Mouse (Mus musculus) heart, embryonic 12.5 days (tissue): ENCODE measurements around the gene Cd83. TPM values are rescaled to one million over a fixed set of nuclear protein-coding genes. Genes with fewer than 3 reads are reported as not detected.

Source experiments
- ATAC-seq: fragments of 200-750 bp; cut with Nextera tagmentation; 2 replicates; pipeline ENCODE4 v1.8.0; 2017; ENCODE audit warnings: moderate TSS enrichment, moderate library complexity; ENCODE audit not compliant: insufficient number of reproducible peaks, low FRiP score
- H3K27ac ChIP-seq: fragments of 300-500 bp; sonication (generic); 2 replicates; pipeline ENCODE4 v1.5.1; 2016; ENCODE audit warnings: mild to moderate bottlenecking, moderate library complexity; ENCODE audit not compliant: poor library complexity, severe bottlenecking
- H3K27me3 ChIP-seq: fragments of 300-500 bp; sonication (generic); replicated peaks from 2 replicates; pipeline ENCODE4 v1.6.1; 2016; ENCODE audit warnings: mild to moderate bottlenecking, moderate library complexity
- H3K36me3 ChIP-seq: fragments of 300-500 bp; sonication (generic); 2 replicates; pipeline ENCODE4 v1.6.1; 2016; ENCODE audit warnings: mild to moderate bottlenecking, moderate library complexity
- H3K4me1 ChIP-seq: fragments of 300-500 bp; sonication (generic); replicated peaks from 2 replicates; pipeline ENCODE4 v1.6.1; 2016; ENCODE audit warnings: mild to moderate bottlenecking
- H3K4me2 ChIP-seq: fragments of 300-500 bp; sonication (generic); 2 replicates; pipeline ENCODE4 v1.6.1; 2016; ENCODE audit warnings: mild to moderate bottlenecking, moderate library complexity
- H3K4me3 ChIP-seq: fragments of 300-500 bp; sonication (generic); 2 replicates; pipeline ENCODE4 v1.5.1; 2016; ENCODE audit warnings: mild to moderate bottlenecking
- H3K9ac ChIP-seq: fragments of 300-500 bp; sonication (generic); 2 replicates; pipeline ENCODE4 v1.6.1; 2016; ENCODE audit warnings: mild to moderate bottlenecking, moderate library complexity
- H3K9me3 ChIP-seq: fragments of 300-500 bp; sonication (generic); replicated peaks from 2 replicates; pipeline ENCODE4 v1.6.1; 2016; ENCODE audit warnings: mild to moderate bottlenecking, moderate library complexity
- WGBS: fragments of 180-500 bp; shearing (Covaris S2); methylation state at CpG from one replicate; pipeline ENCODE4 v1.1.7; 2016; 5-methylcytosine and 5-hydroxymethylcytosine counted together
- polyA plus RNA-seq: library from polyadenylated mRNA; unstranded; fragments of >200 nt; fragmentation: Nextera tagmentation; extraction: Ambion mirVana; gene quantifications from 2 replicates; pipeline ENCODE4 v1.2.1, GENCODE M21; 2016

Gene Cd83
- polyA plus RNA-seq, 1 experiment from 2014 or later, result 1.4 TPM

DNA sequence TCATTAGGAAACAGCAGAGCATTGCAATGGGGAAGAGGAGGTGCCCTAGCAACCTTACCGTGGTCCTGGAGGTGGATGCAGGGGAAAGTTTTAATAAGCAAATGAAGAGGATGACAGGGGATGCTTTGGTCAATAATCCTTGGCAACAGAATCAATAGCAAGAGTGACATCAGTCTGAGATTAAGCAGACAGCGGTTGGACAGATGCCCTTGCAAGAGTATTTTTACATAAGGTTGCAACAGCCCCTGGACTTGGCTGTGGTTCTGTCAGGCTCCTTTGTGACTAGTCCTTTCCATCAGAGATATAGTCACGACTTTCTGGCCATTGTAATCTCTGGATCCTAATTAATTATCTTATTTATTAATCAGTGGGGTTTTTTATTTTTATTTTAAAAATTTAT, 32.9 kb downstream of the Cd83 start:
- Histone ChIP-seq H3K9ac (no peak overlapping the region), H3K9me3 (peaks cover 5% of the 10 kb centered on the region; the same call in 1 of the 2 replicates), H3K27me3 (no peaks in the 10 kb centered on the region), H3K4me3 (no peak overlapping the region), H3K4me1 (no peaks in the 10 kb centered on the region), H3K27ac (no peak overlapping the region), H3K36me3 (no peaks in the 10 kb centered on the region), H3K4me2 (no peak overlapping the region)
- 74% methylated on average over 3 of the region's 3 CpGs for WGBS
- ATAC-seq, result no peak

DNA sequence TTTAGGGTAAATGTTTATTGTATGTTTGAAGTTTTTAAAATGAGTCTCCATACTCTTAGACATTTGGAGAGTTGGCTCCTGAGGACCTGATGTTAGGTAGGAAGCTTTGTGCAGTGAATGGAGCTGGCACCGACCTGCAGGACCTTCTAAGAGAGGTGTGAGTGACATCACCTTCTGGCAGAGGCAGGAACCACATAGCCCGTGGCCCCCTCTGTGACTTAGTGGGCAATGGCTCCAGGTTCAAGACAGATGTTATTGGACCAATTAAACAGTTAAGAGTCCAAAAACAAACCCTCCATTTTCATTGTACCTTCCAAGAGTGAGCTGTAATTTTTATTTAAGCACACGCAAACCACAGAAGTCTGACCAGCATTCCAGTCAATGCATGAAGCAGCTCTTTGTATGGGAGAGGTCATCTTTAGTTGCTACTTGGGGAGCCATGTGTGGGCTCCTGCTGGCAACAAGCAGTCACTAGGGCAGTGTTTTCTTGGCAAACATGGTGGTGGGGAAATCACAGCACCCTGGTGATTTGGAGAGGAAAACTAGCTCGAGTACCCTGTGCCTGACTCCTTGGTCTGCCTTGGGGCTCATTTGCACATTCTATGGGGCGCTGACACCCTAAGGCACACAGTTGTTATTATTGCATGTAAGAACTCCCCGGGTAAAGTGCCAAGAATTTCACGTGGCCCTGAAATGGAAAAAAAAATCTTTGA, 33.9 kb downstream of the Cd83 start:
- H3K36me3 ChIP-seq, result no peaks in the 10 kb centered on the region
- H3K4me1 ChIP-seq, result no peaks in the 10 kb centered on the region
- H3K9ac ChIP-seq, result no peak overlapping the region
- H3K27ac ChIP-seq, result no peak overlapping the region
- ATAC-seq, result no peak
- peaks cover 5% of the 10 kb centered on the region; the same call in 1 of the 2 replicates for H3K9me3 ChIP-seq
- no peak overlapping the region for H3K4me3 ChIP-seq
- H3K27me3 ChIP-seq, result no peaks in the 10 kb centered on the region
- 65% methylated on average over 7 of the region's 7 CpGs for WGBS
- H3K4me2 ChIP-seq, result no peak overlapping the region

DNA sequence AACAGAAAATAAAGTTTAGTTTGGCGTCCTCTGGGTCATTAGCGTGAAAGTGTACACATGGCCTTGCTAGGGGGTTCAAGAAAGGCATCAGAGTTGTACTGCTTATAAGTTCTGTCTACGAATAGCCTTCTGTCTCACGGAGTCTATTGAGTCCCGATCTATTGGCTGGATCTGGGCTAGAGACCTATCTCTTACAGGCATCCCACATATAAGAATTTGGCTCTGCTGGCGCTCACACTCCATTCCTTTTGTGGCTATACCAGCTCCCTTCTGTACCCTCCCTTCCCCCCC, 34.4 kb downstream of the Cd83 start:
- peaks cover 5% of the 10 kb centered on the region; the same call in 1 of the 2 replicates for H3K9me3 ChIP-seq
- no peaks in the 10 kb centered on the region for H3K27me3 ChIP-seq
- no peaks in the 10 kb centered on the region for H3K4me1 ChIP-seq
- no peaks in the 10 kb centered on the region for H3K36me3 ChIP-seq
- H3K4me2 ChIP-seq, result no peak overlapping the region
- ATAC-seq, result no peak
- H3K4me3 ChIP-seq, result no peak overlapping the region
- H3K27ac ChIP-seq, result no peak overlapping the region
- H3K9ac ChIP-seq, result no peak overlapping the region
- 83% methylated on average over 6 of the region's 6 CpGs for WGBS

DNA sequence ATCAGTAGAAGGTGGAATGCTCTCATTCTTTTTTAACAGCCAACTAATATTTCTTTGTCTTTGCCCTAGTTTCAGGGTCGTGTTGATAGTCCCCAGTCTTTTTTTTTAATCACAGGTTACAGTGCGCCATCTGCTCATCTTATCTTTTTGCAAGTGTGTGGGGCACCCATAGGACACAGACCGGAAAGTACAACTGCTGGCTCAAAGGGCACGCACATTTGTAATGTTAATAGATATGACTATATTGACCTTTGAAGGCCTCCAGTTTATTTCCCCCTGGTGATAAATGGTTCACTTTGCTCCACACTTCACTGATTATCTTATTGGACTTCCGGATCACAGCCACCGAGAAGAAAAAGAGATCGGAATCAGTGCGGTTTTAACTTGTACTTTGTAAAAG, 35.5 kb downstream of the Cd83 start:
- no peak for ATAC-seq
- Histone ChIP-seq H3K27ac (no peak overlapping the region), H3K4me1 (no peaks in the 10 kb centered on the region), H3K4me3 (no peak overlapping the region), H3K9me3 (peaks cover 5% of the 10 kb centered on the region; the same call in 1 of the 2 replicates), H3K27me3 (no peaks in the 10 kb centered on the region), H3K36me3 (no peaks in the 10 kb centered on the region), H3K9ac (no peak overlapping the region), H3K4me2 (no peak overlapping the region)
- WGBS, result 82% methylated on average over 8 of the region's 8 CpGs

DNA sequence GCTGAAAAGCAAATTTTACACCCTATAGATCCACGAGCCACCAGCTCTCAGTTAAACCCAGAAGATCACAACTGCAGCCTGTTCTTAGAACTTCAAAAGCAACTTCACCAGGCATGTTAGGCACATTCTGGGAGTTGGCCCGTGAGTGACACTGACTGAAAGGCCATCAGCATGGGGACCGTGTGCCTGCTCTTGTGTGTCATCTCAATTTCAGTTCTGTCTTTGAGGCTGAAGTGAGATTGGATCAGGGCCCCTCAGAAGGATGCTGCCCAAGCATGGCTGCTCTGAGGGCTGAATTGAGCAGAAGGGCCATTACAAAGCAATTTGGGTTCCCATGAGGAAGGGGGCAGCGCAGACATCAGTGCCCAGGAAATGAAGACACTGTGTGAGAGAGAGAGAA, 37.7 kb downstream of the Cd83 start:
- Histone ChIP-seq H3K4me1 (no peaks in the 10 kb centered on the region), H3K9ac (no peak overlapping the region), H3K27me3 (no peaks in the 10 kb centered on the region), H3K4me3 (no peak overlapping the region), H3K36me3 (no peaks in the 10 kb centered on the region), H3K9me3 (no peaks in the 10 kb centered on the region), H3K4me2 (no peak overlapping the region), H3K27ac (no peak overlapping the region)
- WGBS, result 75% methylated on average over 4 of the region's 4 CpGs
- ATAC-seq, result no peak

DNA sequence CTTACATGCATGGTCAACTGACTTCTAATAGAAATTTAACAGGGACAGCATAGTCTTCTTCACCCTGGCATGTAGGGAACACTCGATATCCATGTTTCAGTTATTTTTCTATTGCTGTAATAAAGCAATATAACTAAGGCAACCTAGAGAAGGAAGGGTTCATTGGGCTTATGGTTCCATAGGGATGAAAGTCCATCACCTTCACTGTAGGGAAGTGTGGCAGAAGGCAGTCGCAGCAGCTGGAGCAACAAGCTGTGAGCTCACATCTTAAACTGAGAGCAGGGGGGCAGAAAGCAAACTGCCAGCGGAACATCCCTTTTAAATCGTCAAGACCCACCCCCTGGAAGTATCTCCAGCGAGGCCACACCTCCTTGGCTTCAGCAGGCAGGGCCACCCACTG, 44.1 kb downstream of the Cd83 start:
- H3K27ac ChIP-seq, result no peak overlapping the region
- H3K4me2 ChIP-seq, result no peak overlapping the region
- H3K4me1 ChIP-seq, result no peaks in the 10 kb centered on the region
- ATAC-seq, result no peak
- H3K9me3 ChIP-seq, result no peaks in the 10 kb centered on the region
- H3K9ac ChIP-seq, result no peak overlapping the region
- no peak overlapping the region for H3K4me3 ChIP-seq
- 59% methylated on average over 5 of the region's 5 CpGs for whole genome bisulfite sequencing
- H3K36me3 ChIP-seq, result no peaks in the 10 kb centered on the region
- H3K27me3 ChIP-seq, result no peaks in the 10 kb centered on the region

DNA sequence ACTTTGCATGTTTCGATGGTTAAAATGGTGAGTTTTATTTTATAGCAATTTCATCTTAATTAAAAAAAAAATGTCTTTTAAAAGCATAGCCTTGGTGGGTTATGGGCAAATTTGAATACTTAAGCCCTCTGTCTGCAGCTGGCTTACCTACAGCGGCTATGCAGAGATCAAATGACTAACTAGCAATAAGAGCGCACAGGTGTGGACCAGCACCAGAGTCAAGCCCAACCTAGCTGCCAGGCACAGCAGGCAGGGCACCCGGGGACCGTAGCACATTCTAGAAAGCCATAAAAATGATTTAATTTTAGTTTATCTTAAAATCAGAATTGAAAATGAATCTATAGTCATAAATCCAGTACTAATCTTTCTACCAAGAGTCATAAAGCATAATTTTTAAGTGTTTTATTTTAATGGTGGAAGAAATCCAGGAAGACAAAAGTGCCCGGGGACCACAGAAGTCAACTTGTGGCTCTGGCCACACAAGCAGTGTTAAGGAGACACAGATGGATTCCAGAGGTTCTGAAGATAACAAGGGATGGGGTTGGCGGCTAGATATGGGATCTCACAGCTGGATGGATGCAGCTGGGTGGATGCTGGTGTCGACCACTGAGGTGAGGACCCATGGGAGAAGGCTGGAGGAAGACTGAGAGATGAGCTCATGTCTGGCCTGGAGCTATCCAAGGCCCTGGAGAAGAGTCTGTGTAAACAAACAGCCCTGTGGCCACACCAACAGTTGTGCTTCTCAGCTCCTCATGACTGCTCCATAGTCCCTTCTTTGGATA, 46.5 kb downstream of the Cd83 start:
- H3K27ac ChIP-seq, result no peak overlapping the region
- H3K4me3 ChIP-seq, result no peak overlapping the region
- no peak overlapping the region for H3K4me2 ChIP-seq
- H3K9ac ChIP-seq, result no peak overlapping the region
- no peaks in the 10 kb centered on the region for H3K9me3 ChIP-seq
- no peaks in the 10 kb centered on the region for H3K36me3 ChIP-seq
- H3K27me3 ChIP-seq, result no peaks in the 10 kb centered on the region
- no peaks in the 10 kb centered on the region; the same call in 1 of the 2 replicates for H3K4me1 ChIP-seq
- no peak for ATAC-seq
- 74% methylated on average over 8 of the region's 8 CpGs for WGBS

DNA sequence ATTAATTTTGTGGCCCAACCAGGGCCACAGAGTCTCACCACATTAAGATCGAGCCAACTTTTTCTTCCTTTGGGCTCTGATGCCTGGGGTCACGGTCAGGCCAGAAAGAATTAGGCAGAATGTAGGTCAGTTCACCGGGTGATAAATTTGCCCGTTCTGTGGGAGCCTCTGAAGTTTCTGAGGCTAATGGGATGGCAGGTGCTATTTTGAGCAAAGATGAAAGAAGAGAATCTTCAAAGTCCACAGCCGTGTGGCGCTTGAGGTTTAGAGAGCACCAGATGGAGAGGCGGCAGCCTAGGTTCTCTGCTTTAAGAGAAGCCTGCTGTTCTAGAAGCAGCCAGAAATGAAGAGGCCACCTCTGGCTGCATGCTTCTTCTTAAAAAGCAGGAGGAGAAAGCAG, 48.2 kb downstream of the Cd83 start:
- Histone ChIP-seq H3K27me3 (no peaks in the 10 kb centered on the region), H3K9ac (no peak overlapping the region), H3K4me1 (no peaks in the 10 kb centered on the region; the same call in 1 of the 2 replicates), H3K36me3 (no peaks in the 10 kb centered on the region), H3K27ac (no peak overlapping the region), H3K4me3 (no peak overlapping the region), H3K4me2 (no peak overlapping the region), H3K9me3 (no peaks in the 10 kb centered on the region)
- ATAC-seq, result no peak
- 46% methylated on average over 7 of the region's 7 CpGs for WGBS

DNA sequence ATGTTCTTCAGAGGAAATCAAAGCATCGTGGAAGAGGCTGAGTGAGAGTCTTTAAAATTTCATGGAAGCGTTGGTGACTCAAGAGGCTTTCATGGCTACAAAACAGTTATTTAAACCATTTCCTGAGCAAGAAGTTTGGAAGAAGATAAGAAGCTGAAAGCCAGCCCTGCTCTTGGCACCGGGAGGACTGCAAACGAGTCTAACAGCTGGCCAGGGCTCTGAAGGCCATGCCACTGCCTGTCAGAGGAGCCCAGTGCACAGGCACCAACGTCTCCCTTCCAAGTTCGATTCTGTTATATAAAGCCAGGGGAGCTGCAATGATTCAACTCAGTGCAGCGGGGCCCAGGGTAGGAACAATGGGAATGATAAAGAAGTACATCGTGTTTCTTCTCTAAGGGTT, 51.8 kb downstream of the Cd83 start:
- Histone ChIP-seq H3K36me3 (no peaks in the 10 kb centered on the region), H3K9me3 (no peaks in the 10 kb centered on the region), H3K4me3 (no peak overlapping the region), H3K4me2 (no peak overlapping the region), H3K4me1 (no peaks in the 10 kb centered on the region; the same call in 1 of the 2 replicates), H3K27ac (no peak overlapping the region), H3K9ac (no peak overlapping the region), H3K27me3 (no peaks in the 10 kb centered on the region)
- 23% methylated on average over 8 of the region's 8 CpGs for WGBS
- ATAC-seq, result no peak

DNA sequence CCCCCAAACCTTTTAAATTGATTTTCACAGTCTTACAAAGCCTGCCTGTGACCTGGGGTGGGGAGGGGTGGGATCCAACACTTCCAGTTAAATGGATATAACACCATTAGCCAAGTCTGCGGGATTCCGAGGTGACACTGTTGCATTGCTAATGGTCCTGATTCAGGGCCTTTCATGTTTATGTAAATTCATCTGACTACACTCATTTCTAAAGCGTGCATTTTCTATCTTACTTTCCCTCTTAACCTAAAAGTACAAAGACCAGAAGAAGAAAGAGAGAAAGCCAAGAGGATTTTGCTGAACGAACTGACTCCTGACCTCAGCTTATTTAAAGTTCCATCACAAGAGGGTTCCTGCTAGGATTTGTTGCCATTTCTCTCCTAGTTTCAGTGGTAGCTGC, 53.2 kb downstream of the Cd83 start:
- WGBS, result 53% methylated on average over 4 of the region's 4 CpGs
- Histone ChIP-seq H3K27ac (no peak overlapping the region), H3K9ac (no peak overlapping the region), H3K4me3 (no peak overlapping the region), H3K4me1 (no peaks in the 10 kb centered on the region; the same call in 1 of the 2 replicates), H3K36me3 (no peaks in the 10 kb centered on the region), H3K27me3 (no peaks in the 10 kb centered on the region), H3K4me2 (no peak overlapping the region), H3K9me3 (no peaks in the 10 kb centered on the region)
- ATAC-seq, result no peak

DNA sequence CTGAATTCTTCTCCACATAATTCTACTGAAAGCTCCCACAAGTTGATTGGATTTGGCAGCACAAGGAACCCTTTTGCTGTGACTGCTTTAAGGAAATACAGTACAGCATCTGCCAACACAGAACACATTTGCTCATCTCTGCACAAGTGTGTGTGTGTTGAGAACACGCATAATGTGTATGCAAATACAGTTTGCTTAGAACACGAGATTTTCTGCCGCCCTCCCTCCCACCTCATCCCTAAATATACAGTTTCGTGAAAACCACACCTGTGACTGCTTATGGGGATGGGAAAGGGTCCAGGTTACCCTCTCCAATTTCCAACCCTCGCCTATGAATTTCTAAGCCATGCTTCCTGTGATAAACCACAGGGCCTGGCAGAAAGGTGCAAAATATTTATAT, 60.6 kb downstream of the Cd83 start:
- H3K9me3 ChIP-seq, result no peaks in the 10 kb centered on the region
- H3K27ac ChIP-seq, result no peak overlapping the region
- 77% methylated on average over 5 of the region's 5 CpGs for WGBS
- H3K4me2 ChIP-seq, result no peak overlapping the region
- H3K9ac ChIP-seq, result no peak overlapping the region
- no peaks in the 10 kb centered on the region for H3K4me1 ChIP-seq
- H3K36me3 ChIP-seq, result no peaks in the 10 kb centered on the region
- ATAC-seq, result no peak
- H3K27me3 ChIP-seq, result no peaks in the 10 kb centered on the region
- no peak overlapping the region for H3K4me3 ChIP-seq
